36 mouse cellular contexts compared by ENCODE assay signal in the genomic region with DNA sequence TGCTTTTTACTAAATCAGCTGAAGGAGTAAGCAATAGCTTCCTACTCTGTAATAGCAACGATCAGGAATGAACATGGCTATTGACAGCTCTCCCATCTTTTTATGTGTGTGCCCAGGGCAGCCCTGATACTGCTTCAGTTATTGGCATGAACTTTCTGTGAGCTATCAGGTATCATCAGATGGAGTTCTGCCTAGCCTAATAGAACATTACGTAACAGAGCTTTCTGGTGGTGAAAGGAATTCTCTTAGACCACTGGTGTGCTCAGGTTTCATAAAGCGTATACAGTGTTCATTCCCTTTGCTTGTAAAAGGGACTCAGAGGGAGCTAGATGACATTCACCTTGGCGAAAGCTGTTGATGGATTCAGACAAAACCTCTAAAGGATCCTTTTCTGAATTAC.
"Had no signal": no experiment of that assay in that cellular context is flagged by ENCODE, and none has a peak within 500 bp of the region (broad histone marks: within the 10 kb centered on the region; RNA-seq: fewer than 3 reads in every experiment).

No protein-coding gene starts in this region.

- H3K4me3 ChIP-seq: heart, embryonic 10.5 days; heart, embryonic 12.5 days; heart, embryonic 13.5 days; heart, embryonic 15.5 days; hindbrain, embryonic 10.5 days; hindbrain, embryonic 12.5 days; hindbrain, embryonic 13.5 days; hindbrain, embryonic 15.5 days; intestine, embryonic 15.5 days; kidney, embryonic 15.5 days; layer of hippocampus, adult 2 months; left cerebral cortex, adult 2 months had no signal

- H3K27ac ChIP-seq: heart, embryonic 10.5 days; heart, embryonic 13.5 days; heart, embryonic 15.5 days; hindbrain, embryonic 10.5 days; hindbrain, embryonic 12.5 days; hindbrain, embryonic 13.5 days; hindbrain, embryonic 14.5 days; hindbrain, embryonic 15.5 days; hindbrain, postnatal 0 days; intestine, embryonic 15.5 days; kidney, embryonic 15.5 days; kidney, postnatal 0 days; layer of hippocampus, adult 2 months; left cerebral cortex, adult 2 months had no signal

- H3K9me3 ChIP-seq: heart, embryonic 10.5 days; heart, embryonic 12.5 days; heart, embryonic 13.5 days; heart, embryonic 15.5 days; hindbrain, embryonic 10.5 days; hindbrain, embryonic 12.5 days; hindbrain, embryonic 13.5 days; hindbrain, embryonic 15.5 days; intestine, embryonic 15.5 days; kidney, embryonic 15.5 days had no signal

- DNase-seq: heart, postnatal 10 days; heart, postnatal 14 days; heart, postnatal 36 days; heart, postnatal 4 days; kidney, adult 11 months; kidney, adult 18-20 months; kidney, adult 2 months; kidney, adult 8-10 months; kidney, adult 9 months; kidney, postnatal 10 days; kidney, postnatal 14 days; kidney, postnatal 25 days; kidney, postnatal 36 days; kidney, postnatal 4 days; layer of hippocampus, adult 9-11 months; layer of hippocampus, postnatal 36 days had no signal

- H3K4me1 ChIP-seq: heart, embryonic 10.5 days; heart, embryonic 12.5 days; heart, embryonic 13.5 days; heart, embryonic 15.5 days; intestine, embryonic 15.5 days; kidney, embryonic 15.5 days had no signal

- ATAC-seq: hindbrain, embryonic 16.5 days; hindbrain, postnatal 0 days; inflammation-experienced regulatory T-cells, adult 6 months; intestine, embryonic 15.5 days; intestine, embryonic 16.5 days; intestine, postnatal 0 days had no signal

- H3K36me3 ChIP-seq: heart, embryonic 10.5 days; heart, embryonic 12.5 days; heart, embryonic 13.5 days; heart, embryonic 15.5 days; hindbrain, embryonic 10.5 days; hindbrain, embryonic 12.5 days; hindbrain, embryonic 13.5 days; hindbrain, embryonic 15.5 days; intestine, embryonic 15.5 days; kidney, embryonic 15.5 days had no signal

- H3K9ac ChIP-seq: heart, embryonic 12.5 days; heart, embryonic 13.5 days; heart, embryonic 15.5 days; hindbrain, embryonic 12.5 days; hindbrain, embryonic 13.5 days; hindbrain, embryonic 14.5 days; hindbrain, embryonic 15.5 days; intestine, embryonic 15.5 days; kidney, embryonic 15.5 days had no signal

- H3K27me3 ChIP-seq: heart, embryonic 12.5 days; heart, embryonic 13.5 days; heart, embryonic 15.5 days; hindbrain, embryonic 12.5 days; hindbrain, embryonic 13.5 days; hindbrain, embryonic 15.5 days; intestine, embryonic 15.5 days; kidney, embryonic 15.5 days had no signal

- H3K4me2 ChIP-seq: heart, embryonic 11.5 days; heart, embryonic 12.5 days; heart, embryonic 13.5 days; heart, embryonic 15.5 days; hindbrain, embryonic 12.5 days; hindbrain, embryonic 13.5 days; hindbrain, embryonic 14.5 days; hindbrain, embryonic 15.5 days; intestine, embryonic 15.5 days; kidney, embryonic 15.5 days had no signal
